Mouse (Mus musculus): ENCODE results near the gene Aatf. TPM values are rescaled to one million over a fixed set of nuclear protein-coding genes. Genes with fewer than 3 reads are reported as not detected.

The Aatf gene
- polyA plus RNA-seq, 1 experiment, result 4.7 TPM

DNA sequence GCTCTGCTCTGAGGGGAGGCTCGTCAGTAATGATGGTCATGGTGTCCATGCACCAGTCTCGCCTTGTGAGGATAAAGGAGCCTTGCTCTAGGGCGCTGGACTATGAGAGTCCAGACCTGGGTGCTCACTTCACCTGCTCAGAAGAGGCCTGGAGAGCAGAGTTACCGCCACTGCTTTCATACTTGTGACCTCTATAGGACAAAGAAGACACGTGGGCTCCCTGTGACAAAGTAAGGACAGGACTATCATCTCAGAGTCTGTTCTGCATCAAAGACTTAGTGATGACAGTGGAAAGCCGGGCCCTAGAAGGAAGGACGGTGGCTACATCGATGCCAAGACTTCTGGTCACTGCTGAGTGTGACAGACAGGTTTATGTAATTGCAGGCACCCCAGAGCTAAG, 122.2 kb downstream of the Aatf start:
- no peaks in the 10 kb centered on the region for H3K27me3 ChIP-seq (ENCODE audit: control insufficient read depth, insufficient read depth, low read length)
- H3K27ac ChIP-seq (ENCODE audit: insufficient read depth, low read depth, low read length), result no peak overlapping the region
- TF ChIP-seq POLR2A (IDR thresholded peaks at IDR 0.05; ENCODE audit: low read depth, low read length) (no peak), CTCF (IDR thresholded peaks at IDR 0.05; ENCODE audit: extremely low read depth, insufficient read length, insufficient replicate concordance, low read depth, low read length) (no peak)
- no peaks in the 10 kb centered on the region for H3K4me1 ChIP-seq (ENCODE audit: control insufficient read depth, insufficient read depth, insufficient read length, low read length)
- H3K36me3 ChIP-seq (ENCODE audit: control insufficient read depth, insufficient read depth, low read length), result peaks cover 5% of the 10 kb centered on the region
- WGBS, result 91% methylated on average over 8 of the region's 8 CpGs
- no peak overlapping the region for H3K4me3 ChIP-seq (ENCODE audit: low read depth, low read length)

- no peaks in the 10 kb centered on the region for H3K27me3 ChIP-seq (ENCODE audit: control insufficient read depth, insufficient read depth, low read length)
- H3K4me3 ChIP-seq (ENCODE audit: low read depth, low read length), result no peak overlapping the region
- H3K27ac ChIP-seq (ENCODE audit: insufficient read depth, low read depth, low read length), result no peak overlapping the region
- WGBS, result 49% methylated on average over 6 of the region's 6 CpGs
- peaks cover 8% of the 10 kb centered on the region for H3K36me3 ChIP-seq (ENCODE audit: control insufficient read depth, insufficient read depth, low read length)
- TF ChIP-seq POLR2A (IDR thresholded peaks at IDR 0.05; ENCODE audit: low read depth, low read length), result no peak
- no peak for TF ChIP-seq CTCF (IDR thresholded peaks at IDR 0.05; ENCODE audit: extremely low read depth, insufficient read length, insufficient replicate concordance, low read depth, low read length)
- no peaks in the 10 kb centered on the region for H3K4me1 ChIP-seq (ENCODE audit: control insufficient read depth, insufficient read depth, insufficient read length, low read length)
Observed at GRCm38 (mm10) chr11:84389332-84389731, 124.0 kb downstream of the Aatf start.

GRCm38 (mm10) chr11:84383891-84384290, 129.4 kb downstream of the Aatf start:
- no peak for TF ChIP-seq CTCF (IDR thresholded peaks at IDR 0.05; ENCODE audit: extremely low read depth, insufficient read length, insufficient replicate concordance, low read depth, low read length)
- TF ChIP-seq POLR2A (IDR thresholded peaks at IDR 0.05; ENCODE audit: low read depth, low read length), result no peak
- no peaks in the 10 kb centered on the region for H3K27me3 ChIP-seq (ENCODE audit: control insufficient read depth, insufficient read depth, low read length)
- no peak overlapping the region for H3K4me3 ChIP-seq (ENCODE audit: low read depth, low read length)
- no peaks in the 10 kb centered on the region for H3K4me1 ChIP-seq (ENCODE audit: control insufficient read depth, insufficient read depth, insufficient read length, low read length)
- peaks cover 28% of the 10 kb centered on the region for H3K36me3 ChIP-seq (ENCODE audit: control insufficient read depth, insufficient read depth, low read length)
- 94% methylated on average over 6 of the region's 6 CpGs for WGBS
- no peak overlapping the region for H3K27ac ChIP-seq (ENCODE audit: insufficient read depth, low read depth, low read length)

DNA sequence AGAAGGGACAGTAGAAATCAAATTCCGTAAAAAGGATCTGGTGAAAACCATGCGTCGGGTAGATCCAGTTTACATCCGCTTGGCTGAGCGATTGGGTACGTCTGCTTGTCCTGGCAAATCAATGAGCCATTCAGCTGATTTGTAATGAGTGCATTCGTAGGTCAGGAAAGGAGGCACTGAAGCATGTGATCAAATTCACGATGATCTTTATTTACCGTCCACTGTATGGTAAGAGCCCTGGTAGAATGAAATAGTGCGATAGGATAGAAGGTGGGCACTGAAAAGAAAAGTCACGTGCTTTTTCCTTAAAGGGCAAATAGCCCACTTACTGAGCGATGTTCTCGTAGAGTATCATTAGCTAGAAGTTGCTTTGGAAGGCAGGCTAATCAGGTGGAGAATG, 130.9 kb downstream of the Aatf start:
- Histone ChIP-seq H3K4me1 (ENCODE audit: control insufficient read depth, insufficient read depth, insufficient read length, low read length) (no peaks in the 10 kb centered on the region), H3K27ac (ENCODE audit: insufficient read depth, low read depth, low read length) (no peak overlapping the region), H3K36me3 (ENCODE audit: control insufficient read depth, insufficient read depth, low read length) (peaks cover 28% of the 10 kb centered on the region), H3K27me3 (ENCODE audit: control insufficient read depth, insufficient read depth, low read length) (no peaks in the 10 kb centered on the region), H3K4me3 (ENCODE audit: low read depth, low read length) (no peak overlapping the region)
- TF ChIP-seq POLR2A (IDR thresholded peaks at IDR 0.05; ENCODE audit: low read depth, low read length), result no peak
- no peak for TF ChIP-seq CTCF (IDR thresholded peaks at IDR 0.05; ENCODE audit: extremely low read depth, insufficient read length, insufficient replicate concordance, low read depth, low read length)
- 95% methylated on average over 13 of the region's 13 CpGs for WGBS

GRCm38 (mm10) chr11:84376510-84377365, 136.6 kb downstream of the Aatf start:
- peaks cover 8% of the 10 kb centered on the region; the same call in 1 of the 2 replicates for H3K36me3 ChIP-seq (ENCODE audit: control insufficient read depth, insufficient read depth, low read length)
- no peaks in the 10 kb centered on the region for H3K27me3 ChIP-seq (ENCODE audit: control insufficient read depth, insufficient read depth, low read length)
- peaks cover 9% of the 10 kb centered on the region; the same call in 1 of the 2 replicates for H3K4me1 ChIP-seq (ENCODE audit: control insufficient read depth, insufficient read depth, insufficient read length, low read length)
- WGBS, result 84% methylated on average over 13 of the region's 13 CpGs
- TF ChIP-seq POLR2A (IDR thresholded peaks at IDR 0.05; ENCODE audit: low read depth, low read length) (no peak), CTCF (IDR thresholded peaks at IDR 0.05; ENCODE audit: extremely low read depth, insufficient read length, insufficient replicate concordance, low read depth, low read length) (no peak)
- H3K4me3 ChIP-seq (ENCODE audit: low read depth, low read length), result no peak overlapping the region
- no peak overlapping the region for H3K27ac ChIP-seq (ENCODE audit: insufficient read depth, low read depth, low read length)

DNA sequence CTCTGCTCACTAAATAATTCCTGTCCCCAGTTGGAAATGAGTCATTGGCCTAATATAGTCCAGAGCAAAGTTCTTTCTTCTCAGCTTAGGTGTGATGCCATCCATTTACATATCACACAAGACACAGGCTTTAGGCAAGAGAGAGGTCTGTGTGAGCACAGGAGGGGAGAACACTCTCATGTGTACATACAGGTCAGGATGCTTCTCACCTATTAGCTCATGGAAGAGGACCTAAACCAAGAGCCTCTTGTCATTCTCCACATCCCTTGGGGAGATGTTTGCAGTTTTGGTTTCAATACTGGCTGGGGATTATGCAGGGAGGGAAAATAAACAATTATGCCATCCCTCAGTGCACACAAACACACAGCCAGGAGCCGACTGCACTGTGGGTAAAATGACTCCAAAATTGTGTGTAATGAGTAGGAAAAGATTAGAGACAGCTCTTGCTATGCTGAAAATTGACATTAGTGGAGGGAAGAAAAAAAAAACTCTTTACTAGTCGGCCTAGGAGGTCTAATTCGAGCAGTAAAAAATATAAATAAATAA, 137.3 kb downstream of the Aatf start:
- no peak overlapping the region for H3K27ac ChIP-seq (ENCODE audit: insufficient read depth, low read depth, low read length)
- peaks cover 4% of the 10 kb centered on the region; the same call in 1 of the 2 replicates for H3K36me3 ChIP-seq (ENCODE audit: control insufficient read depth, insufficient read depth, low read length)
- no peak for TF ChIP-seq POLR2A (IDR thresholded peaks at IDR 0.05; ENCODE audit: low read depth, low read length)
- no peak for TF ChIP-seq CTCF (IDR thresholded peaks at IDR 0.05; ENCODE audit: extremely low read depth, insufficient read length, insufficient replicate concordance, low read depth, low read length)
- H3K27me3 ChIP-seq (ENCODE audit: control insufficient read depth, insufficient read depth, low read length), result no peaks in the 10 kb centered on the region
- H3K4me1 ChIP-seq (ENCODE audit: control insufficient read depth, insufficient read depth, insufficient read length, low read length), result peaks cover 9% of the 10 kb centered on the region; the same call in 1 of the 2 replicates
- WGBS, result 74% methylated on average over 3 of the region's 3 CpGs
- H3K4me3 ChIP-seq (ENCODE audit: low read depth, low read length), result no peak overlapping the region

DNA sequence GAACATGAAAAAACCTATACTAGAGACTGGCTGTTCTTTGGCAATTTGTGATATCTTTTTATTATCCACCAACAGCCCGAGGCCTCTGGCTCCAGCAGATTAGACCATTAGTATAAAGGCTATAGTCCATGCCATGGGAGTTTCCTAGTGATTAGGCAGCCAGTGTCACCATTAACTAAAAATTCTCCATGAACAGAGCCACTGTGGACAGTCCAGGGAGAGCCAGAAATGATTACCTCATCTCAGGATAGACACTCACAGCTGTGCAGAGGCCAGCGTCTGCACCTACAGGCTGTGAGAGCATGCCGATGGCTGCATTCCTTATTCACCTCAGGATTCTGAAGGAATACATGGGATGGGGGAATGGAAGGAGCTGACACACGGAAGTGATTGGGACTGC, 140.2 kb downstream of the Aatf start:
- WGBS, result 71% methylated on average over 4 of the region's 4 CpGs
- no peak overlapping the region for H3K27ac ChIP-seq (ENCODE audit: insufficient read depth, low read depth, low read length)
- TF ChIP-seq CTCF (IDR thresholded peaks at IDR 0.05; ENCODE audit: extremely low read depth, insufficient read length, insufficient replicate concordance, low read depth, low read length), result no peak
- TF ChIP-seq POLR2A (IDR thresholded peaks at IDR 0.05; ENCODE audit: low read depth, low read length), result no peak
- H3K36me3 ChIP-seq (ENCODE audit: control insufficient read depth, insufficient read depth, low read length), result peaks cover 5% of the 10 kb centered on the region; the same call in 1 of the 2 replicates
- no peak overlapping the region for H3K4me3 ChIP-seq (ENCODE audit: low read depth, low read length)
- H3K4me1 ChIP-seq (ENCODE audit: control insufficient read depth, insufficient read depth, insufficient read length, low read length), result peaks cover 9% of the 10 kb centered on the region; the same call in 1 of the 2 replicates
- H3K27me3 ChIP-seq (ENCODE audit: control insufficient read depth, insufficient read depth, low read length), result no peaks in the 10 kb centered on the region

Other genes starting within 250 kb of the Aatf start
- 0.14 and 0.49 TPM in 2 replicates for gene Lhx1, start 12.0 kb upstream of the Aatf start, polyA plus RNA-seq (2012; rRNA removed)